Mouse (Mus musculus) embryonic facial prominence, embryonic 13.5 days (tissue): ENCODE measurements around the gene Gm21789. TPM values are rescaled to one million over a fixed set of nuclear protein-coding genes. Genes with fewer than 3 reads are reported as not detected.
"Not testable (repeated sequence)": the region's sequence is repeated elsewhere in the genome, so short reads cannot be mapped to it uniquely, and the experiment has no call there.

Source experiments
- ATAC-seq: fragments of 200-750 bp; cut with Nextera tagmentation; 2 replicates; pipeline ENCODE4 v1.8.0; 2017; ENCODE audit warnings: low read depth; ENCODE audit not compliant: insufficient number of reproducible peaks, insufficient read depth, low FRiP score, low TSS enrichment
- H3K27ac ChIP-seq: fragments of 300-500 bp; sonication (generic); 2 replicates; pipeline ENCODE4 v1.5.1; 2015; ENCODE audit warnings: moderate library complexity, mild to moderate bottlenecking, inconsistent platforms
- H3K27me3 ChIP-seq: fragments of 300-500 bp; sonication (generic); 2 replicates; pipeline ENCODE4 v1.6.1; 2015; ENCODE audit warnings: mild to moderate bottlenecking, inconsistent platforms
- H3K36me3 ChIP-seq: fragments of 300-500 bp; sonication (generic); 2 replicates; pipeline ENCODE4 v1.6.1; 2015; ENCODE audit warnings: mild to moderate bottlenecking, inconsistent platforms
- H3K4me1 ChIP-seq: fragments of 300-500 bp; sonication (generic); 2 replicates; pipeline ENCODE4 v1.6.1; 2015; ENCODE audit warnings: inconsistent platforms
- H3K4me2 ChIP-seq: fragments of 300-500 bp; sonication (generic); 2 replicates; pipeline ENCODE4 v1.6.1; 2015; ENCODE audit warnings: moderate library complexity, mild to moderate bottlenecking, inconsistent platforms
- H3K4me3 ChIP-seq: fragments of 300-500 bp; sonication (generic); 2 replicates; pipeline ENCODE4 v1.5.1; 2015; ENCODE audit warnings: mild to moderate bottlenecking, inconsistent platforms
- H3K9ac ChIP-seq: fragments of 300-500 bp; sonication (generic); 2 replicates; pipeline ENCODE4 v1.6.1; 2015; ENCODE audit warnings: mild to moderate bottlenecking, inconsistent platforms
- H3K9me3 ChIP-seq: fragments of 300-500 bp; sonication (generic); 2 replicates; pipeline ENCODE4 v1.6.1; 2016; ENCODE audit warnings: inconsistent platforms
- WGBS: fragments of 180-500 bp; shearing (Covaris S2); methylation state at CpG from one replicate; pipeline ENCODE4 v1.1.7; 2015; ENCODE audit warnings: mixed read lengths; 5-methylcytosine and 5-hydroxymethylcytosine counted together
- polyA plus RNA-seq: library from polyadenylated mRNA; unstranded; fragments of >200 nt; fragmentation: Nextera tagmentation; extraction: Ambion mirVana; gene quantifications from 2 replicates; pipeline ENCODE4 v1.2.1, GENCODE M21; 2015

Gm21789 gene
- polyA plus RNA-seq, result not detected in 2 replicates

- not testable (repeated sequence) for H3K4me3 ChIP-seq, ATAC-seq, H3K4me2 ChIP-seq, H3K4me1 ChIP-seq, H3K27ac ChIP-seq, H3K9me3 ChIP-seq, H3K36me3 ChIP-seq, H3K27me3 ChIP-seq, H3K9ac ChIP-seq
- WGBS, result no CpG with 5 or more reads among the region's 1 CpGs
Observed at GRCm38 (mm10) chrX:32941468-32941867, at the start of gene Gm21789. Gm21789 (plus strand) TSS chrX:32941768.

- not testable (repeated sequence) for H3K4me3 ChIP-seq, H3K27ac ChIP-seq, H3K9ac ChIP-seq, ATAC-seq, H3K4me1 ChIP-seq, H3K36me3 ChIP-seq, H3K9me3 ChIP-seq, H3K4me2 ChIP-seq, H3K27me3 ChIP-seq
- WGBS, result no CpG with 5 or more reads among the region's 4 CpGs
Observed at GRCm38 (mm10) chrX:32894325-32894724, 47.2 kb upstream of the Gm21789 start, which contains the start of gene Btbd35f30. Btbd35f30 (plus strand) TSS chrX:32894625.

- H3K9ac ChIP-seq, H3K9me3 ChIP-seq, H3K27me3 ChIP-seq, H3K36me3 ChIP-seq, H3K27ac ChIP-seq, H3K4me2 ChIP-seq, ATAC-seq, H3K4me3 ChIP-seq, H3K4me1 ChIP-seq: not testable (repeated sequence)
- WGBS, result no CpG with 5 or more reads among the region's 3 CpGs
Observed at GRCm38 (mm10) chrX:32973597-32973996, 32.0 kb downstream of the Gm21789 start, which contains the start of gene Btbd35f5. Btbd35f5 (plus strand) TSS chrX:32973897.

Other genes with a start within 250 kb of the Gm21789 start
- not detected in 2 replicates for gene Btbd35f21, start 215.7 kb upstream of the Gm21789 start, polyA plus RNA-seq
- gene Btbd35f30, start 47.1 kb upstream of the Gm21789 start, polyA plus RNA-seq, result not detected in 2 replicates
- not detected in 2 replicates for gene Btbd35f5, start 32.1 kb downstream of the Gm21789 start, polyA plus RNA-seq